Mouse (Mus musculus): ENCODE data around the gene Hexb.

Gene Hexb

DNA sequence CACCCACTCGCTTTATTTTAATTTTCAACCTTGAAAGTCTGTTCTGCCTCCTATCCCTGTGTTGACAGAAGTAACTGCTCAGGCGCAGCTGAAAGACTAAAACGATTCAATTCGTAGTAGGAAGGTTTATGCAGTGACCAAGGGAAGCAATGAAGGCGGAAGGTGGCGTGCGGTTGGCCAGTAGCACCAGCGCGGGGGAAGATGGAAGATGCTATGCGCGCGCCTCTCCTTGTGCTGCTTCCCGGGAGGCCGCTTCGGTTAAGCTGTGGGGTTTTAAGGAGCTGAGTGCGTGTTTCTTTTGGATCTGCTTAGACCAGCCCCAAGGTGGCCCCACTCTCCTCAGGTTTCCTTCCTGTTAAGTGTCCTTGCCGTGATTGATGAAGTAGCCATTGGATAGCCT, 27.0 kb upstream of the Hexb start:
- in situ Hi-C loops (cut with MboI): loop anchor here (25.0 kb wide), 1 partner anchor 1037 kb away; the partner anchor contains the start of genes Ankra2 and Utp15

DNA sequence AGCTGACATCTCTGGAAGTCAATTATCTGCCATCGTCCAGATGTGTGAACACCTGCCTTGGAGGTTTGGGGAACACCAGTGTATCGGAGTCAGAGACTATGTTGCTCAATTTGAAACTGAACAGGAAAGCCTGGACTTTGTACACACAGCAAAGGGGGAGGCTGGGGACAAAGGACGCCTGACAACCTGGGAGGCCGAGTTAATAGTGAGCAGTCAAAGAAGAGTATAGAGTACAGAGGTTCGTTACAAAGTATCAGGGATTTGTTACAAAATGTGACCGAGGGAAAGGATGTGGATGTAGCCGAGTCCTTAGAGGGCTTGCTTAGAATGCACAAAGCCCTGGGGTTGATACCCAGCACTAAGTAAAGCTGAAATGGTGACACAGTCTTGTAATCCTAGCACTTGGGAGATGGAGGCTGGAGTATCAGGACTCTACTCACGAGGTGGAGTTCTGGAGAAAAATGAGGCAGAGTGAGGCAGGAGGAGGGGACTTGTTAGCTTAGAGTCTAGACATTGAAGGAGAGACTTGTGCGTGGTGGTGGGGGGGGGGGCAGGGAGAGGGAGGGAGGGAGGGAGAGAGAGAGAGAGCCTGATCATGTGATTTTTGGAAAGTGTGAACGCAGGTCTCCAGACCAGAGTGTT, 26.3 kb upstream of the Hexb start:
- in situ Hi-C loops (cut with MboI): no loop called here

DNA sequence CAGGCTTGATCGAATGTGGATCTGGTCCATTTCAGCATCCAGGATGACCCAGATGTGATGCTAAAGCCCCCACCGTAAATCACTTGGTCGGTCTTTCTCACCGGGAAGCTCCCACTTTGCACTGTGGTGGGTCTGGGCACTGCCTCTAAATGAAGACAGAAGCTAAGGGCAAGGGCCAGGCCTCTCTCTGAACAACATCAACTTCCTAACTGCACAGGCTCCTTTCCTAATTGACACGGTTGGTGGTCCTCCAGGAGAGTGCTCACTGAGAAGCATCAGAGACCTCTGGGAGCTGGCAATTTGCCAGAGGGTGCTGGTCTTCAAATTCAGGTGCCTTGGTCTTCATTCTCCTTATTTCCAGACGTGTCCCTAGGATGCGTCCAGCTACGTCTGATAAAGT, 25.7 kb upstream of the Hexb start:
- in situ Hi-C loops (cut with MboI): no loop called here

DNA sequence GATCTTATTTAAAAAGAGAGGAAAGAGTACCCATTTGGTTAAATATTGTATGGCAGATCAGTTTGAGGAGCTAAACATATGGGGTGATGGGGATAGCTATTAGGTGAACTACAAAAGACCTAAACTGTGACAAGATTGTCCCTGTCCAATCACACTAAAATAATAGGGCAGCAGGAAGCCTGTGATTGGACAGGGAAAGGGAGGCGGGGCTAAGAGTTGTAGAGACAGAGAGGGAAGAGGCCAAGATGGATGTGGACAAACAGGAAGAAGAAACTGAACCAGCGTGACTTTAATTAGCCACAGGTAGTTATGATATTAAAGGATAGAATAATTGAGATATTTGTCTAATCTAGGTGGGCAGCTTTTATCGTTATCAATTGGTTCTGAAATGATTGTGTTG, 21.9 kb upstream of the Hexb start:
- in situ Hi-C loops (cut with MboI): no loop called here

DNA sequence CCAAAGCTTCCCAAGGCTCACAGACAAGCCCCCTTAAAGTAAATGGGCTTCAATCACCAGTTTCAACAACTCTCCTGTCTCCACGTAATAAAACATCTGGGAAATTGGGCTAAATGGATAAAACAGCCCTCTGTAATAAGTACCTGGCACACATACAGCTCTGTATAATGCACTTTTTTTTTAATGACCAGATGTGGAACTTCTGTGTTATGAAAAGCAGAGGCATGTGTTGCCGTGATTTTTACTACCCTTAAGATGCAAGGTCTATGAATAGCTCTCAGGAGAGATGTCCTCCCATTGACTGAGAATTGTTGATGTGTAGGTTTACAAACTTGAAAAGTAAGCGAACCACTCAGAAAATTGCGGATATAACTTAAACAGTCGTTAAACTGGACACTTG, 18.0 kb upstream of the Hexb start:
- in situ Hi-C loops (cut with MboI): no loop called here

DNA sequence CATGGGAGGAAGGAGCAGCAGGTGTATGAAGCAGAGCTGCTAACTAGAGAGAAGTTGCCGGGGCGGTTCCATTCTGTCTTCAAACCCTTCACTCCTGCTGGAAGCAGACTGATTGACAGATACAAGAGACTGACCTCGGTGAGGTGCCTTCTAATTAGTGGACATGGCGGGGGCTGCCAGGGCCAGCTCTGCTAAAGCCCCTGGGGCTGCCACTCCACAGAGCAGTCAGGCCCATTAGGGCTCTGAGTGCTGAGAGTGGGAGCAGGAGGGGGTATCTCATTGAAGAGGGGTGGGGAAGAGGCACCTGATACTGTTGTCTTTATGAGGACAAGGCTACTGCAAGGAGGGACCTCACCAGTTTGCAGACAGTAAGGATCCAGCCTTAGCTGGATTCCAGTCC, 17.4 kb upstream of the Hexb start:
- in situ Hi-C loops (cut with MboI): no loop called here

DNA sequence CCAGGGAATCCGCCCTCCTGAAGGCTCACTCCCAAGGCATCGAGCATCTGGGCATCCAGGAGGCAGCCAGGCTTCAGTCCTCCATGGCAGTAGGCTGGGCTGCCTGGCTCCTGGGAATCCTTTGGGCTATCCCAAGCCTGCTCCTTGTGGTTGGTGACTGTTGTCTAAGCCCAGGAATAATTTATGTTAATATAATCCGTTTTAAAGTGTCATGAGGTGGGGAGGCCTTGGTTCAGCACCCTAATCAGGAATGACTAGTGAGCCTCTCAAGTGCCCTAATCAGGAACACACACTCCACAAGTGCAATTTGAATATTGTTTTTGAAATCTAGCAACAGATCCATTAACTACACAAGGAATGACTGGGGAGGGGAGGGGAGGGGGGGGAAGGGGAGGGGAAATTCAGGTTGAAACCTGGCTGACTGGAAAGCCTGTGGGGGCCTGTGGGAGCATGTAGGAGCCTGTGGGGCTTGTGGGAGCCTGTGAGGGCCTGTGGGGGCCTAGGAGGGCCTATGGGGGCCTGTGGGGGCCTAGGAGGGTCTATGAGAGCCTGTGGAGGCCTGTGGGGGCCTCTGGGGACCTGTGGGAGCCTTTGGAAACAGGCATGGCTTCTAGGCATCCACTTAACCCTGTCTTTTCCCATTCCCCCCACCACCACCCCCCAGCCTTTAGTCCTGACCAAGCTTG, 16.6 kb upstream of the Hexb start:
- in situ Hi-C loops (cut with MboI): no loop called here

DNA sequence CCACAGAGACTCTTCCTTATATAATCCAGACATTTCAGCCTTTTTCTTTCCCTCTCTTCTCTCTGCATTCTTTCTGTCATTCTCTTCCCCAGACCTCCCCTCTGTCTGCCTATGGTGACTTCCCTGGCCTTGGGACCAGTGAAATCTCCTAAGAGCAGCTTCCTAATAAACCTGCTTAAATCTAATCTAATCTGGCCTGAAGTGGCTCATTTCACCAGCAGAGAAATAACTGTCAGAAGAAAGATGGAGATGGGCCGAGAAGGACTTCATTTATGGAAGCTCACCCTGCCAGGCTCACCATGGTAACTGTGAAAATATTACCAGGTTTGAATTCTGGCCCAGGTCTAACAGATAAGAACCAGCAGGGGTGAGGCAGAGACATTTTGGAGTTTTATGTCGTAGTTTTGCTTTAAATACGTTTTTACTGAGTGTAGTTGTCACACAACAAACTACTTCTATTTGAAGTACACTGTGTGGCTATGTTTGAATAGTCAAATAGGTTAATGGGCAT, 10.4 kb upstream of the Hexb start:
- in situ Hi-C loops (cut with MboI): no loop called here

DNA sequence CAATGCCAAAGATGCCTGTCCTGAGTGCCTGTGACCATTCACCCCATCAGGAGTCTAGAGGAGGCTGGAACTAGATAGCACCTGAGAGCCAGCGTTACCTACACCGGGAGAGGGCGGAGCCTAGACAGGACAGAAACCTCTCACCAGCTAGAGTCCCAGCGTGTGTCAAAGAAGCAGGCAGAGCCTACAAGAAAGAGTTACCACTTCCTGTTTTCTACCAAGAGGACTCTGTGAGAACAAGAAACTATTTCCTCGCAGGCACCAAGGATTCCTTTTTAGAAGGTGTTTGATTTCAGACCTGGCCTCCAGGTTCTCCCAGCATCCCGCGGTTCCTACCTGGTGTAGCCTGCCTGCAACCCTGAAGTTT, 9.9 kb upstream of the Hexb start:
- in situ Hi-C loops (cut with MboI): no loop called here

DNA sequence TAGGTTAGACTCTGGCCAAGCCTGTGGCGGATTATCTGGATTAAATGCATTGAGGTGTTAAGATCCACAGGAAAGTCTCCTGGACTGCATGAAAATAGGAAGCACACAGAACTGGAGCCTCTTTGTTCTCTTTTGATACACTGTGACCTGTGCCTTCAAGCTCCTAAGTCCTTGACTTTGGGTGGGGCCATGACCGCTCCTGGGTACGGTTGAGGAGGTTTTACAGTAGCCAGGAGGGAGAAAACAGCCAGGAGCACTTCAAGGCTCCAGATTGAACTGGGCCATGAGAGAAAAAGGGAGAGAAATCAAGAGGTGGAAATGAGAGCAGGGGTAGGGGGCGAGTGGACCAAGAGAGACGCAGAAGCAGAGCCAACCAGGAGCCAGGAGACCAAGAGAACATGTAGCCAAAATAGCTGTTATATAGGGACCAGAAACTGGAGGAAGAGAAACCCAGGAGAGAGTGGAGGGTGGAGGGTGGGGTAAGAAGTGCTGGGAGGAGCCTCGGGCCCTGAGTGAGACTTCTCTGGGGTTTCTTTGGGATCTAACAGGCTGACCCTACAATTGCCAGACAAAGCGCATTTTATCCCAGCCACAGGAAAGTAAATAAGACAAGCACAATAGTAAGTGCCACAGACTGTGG, 9.4 kb upstream of the Hexb start:
- in situ Hi-C loops (cut with MboI): no loop called here

DNA sequence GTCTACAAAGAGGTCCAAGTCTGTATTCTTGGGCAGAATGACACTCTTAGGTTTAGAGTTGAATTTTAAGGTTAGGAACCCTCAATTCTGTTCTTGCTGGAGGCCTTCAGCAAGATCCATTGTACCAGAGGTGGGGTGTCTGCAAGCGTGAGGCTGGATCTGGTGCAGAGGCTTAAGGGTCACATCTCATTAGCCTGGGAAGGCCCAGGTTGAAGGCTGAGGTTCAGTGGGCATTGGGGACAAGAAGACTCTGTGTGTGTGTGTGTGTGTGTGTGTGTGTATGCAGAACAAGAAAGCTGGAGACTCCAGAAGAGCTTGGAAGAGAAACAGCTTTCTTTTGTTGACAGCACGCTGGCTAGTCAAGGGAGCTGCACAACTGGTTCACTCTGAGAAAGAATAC, 7.9 kb upstream of the Hexb start:
- in situ Hi-C loops (cut with MboI): no loop called here

DNA sequence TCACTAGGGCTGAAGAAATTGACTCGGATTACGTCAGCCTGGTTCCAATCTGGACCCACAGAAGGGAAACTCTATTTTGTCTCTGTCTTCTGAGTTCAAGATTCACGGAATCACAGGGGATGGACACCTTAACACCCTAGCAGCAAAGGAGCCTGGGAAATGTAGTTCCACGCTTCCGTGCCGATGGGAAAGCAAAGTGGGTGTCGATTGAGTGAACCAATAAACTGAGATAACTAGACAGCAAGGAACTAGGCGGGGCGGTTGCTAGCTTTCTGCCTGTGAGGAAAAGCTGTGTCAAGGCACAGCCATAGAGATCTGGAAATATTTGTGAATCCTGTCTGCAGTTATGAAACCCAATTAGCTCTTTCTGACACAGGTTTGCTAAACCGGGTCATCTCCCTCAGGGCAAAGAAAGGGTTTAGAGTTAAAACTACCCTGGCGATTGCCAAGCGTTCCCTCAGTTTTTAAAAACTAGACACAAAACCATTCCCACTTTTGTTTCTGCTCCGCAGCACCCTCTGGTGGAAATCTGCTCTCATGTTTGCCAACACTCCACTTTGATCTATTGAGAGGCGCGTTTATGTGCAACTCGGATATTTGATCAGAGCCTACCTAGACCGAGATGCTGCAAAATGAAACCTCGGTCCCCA, 7.0 kb upstream of the Hexb start:
- in situ Hi-C loops (cut with MboI): no loop called here

DNA sequence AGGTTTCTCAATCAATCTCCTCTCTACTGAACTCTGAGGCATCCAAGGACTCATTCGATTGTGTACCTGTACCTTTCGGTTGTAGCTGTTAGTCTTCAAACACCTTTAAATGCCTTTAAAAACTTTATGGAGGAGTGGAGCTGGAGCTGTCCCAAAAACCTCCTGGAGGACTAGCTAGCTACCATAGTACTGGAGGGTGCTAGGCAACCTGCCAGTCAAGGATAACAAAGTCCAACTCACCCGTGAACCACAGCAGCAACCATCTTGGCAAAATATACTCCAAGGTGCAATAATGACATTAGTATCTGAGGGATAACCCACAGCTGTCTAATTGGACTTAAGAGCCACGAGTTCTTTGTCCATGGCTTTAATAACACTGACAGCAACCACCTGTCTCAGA, 3.7 kb upstream of the Hexb start:
- in situ Hi-C loops (cut with MboI): no loop called here

DNA sequence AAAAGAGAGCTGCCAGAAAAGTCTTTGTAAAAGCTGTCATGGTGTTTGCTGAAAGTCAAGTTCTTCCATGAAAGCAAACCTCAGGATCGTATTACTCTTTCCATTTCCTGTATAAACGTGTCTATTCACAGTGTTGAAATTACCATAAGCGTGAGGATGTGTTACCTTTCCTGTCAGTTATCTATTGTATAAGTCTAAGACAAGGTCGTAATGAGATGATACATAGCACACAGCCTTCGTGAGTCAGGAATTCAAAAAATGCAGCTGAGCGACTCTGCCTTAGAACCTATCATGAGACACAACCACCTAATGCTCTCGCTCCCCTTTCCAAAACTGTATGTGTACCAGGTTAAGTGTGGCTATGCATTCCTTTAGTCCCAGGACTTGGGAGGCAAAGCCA, 2.9 kb upstream of the Hexb start:
- in situ Hi-C loops (cut with MboI): no loop called here

DNA sequence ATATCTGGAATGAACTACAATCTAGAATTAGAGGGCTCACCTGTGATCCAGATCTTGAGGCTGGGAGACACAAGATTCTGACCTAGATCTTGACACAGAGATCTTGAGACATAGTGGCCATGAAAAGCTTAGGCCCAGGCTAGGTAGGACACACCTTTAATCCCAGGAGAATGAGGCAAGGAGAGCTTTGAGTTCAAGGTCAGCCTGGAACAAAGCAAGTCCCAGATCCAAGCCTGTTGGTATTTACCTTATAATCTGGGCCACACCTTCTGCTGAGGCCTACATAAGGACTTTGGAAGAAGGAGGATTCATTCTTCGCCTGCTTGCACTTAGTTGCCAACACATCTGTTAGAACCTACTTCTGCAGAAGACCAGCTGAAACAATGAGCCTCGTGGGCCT, 966 bp upstream of the Hexb start:
- in situ Hi-C loops (cut with MboI): no loop called here

DNA sequence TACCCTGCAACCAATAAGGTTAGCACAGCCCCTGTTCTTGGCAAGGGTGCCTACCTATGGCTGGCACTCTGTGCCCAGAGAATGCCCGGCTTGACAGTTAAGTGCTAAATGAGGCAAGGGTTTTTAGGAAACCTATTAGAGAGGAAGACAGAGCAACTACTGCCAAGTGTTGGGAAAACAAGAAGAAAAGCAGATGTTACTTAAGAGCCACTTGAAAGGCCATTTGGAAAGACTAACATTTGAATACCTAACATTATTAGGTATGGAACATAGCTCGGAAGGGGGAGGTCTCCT, 1.3 kb downstream of the Hexb start:
- in situ Hi-C loops (cut with MboI): no loop called here

DNA sequence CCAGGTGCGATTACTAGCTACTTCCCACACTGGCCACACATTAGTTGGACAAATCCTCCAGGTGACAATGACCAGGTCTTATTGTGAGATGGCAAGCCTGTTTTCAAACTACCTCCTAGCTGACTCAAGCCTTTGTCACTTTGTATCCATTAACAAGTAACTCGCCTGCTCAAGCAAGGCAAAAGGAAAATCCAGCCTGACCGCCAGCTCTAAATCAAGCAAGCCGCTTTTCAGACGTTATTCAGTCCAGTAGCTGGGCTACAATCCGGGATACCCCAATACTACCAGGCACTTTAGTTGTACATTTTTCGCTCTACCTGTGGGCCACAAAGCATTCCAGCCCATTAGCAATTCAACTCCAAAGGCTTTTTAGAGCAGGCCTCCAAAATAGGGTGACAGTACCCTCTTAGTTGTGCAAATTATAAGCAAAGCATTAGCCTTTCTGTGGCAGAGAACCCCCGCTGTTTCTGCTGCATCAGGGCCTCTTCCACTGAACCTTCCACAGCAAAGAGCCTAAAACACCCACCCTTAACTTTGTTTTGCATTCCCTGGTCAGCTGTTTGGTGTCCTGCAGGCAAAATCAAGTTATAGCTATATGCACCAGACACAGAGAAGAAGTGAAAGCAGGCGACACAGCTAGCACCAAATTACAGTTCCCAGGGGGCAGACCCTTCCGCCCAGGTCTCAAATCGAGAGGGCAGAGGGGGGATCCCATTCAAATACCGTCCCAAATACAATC, 1.8 kb downstream of the Hexb start:
- in situ Hi-C loops (cut with MboI): no loop called here

DNA sequence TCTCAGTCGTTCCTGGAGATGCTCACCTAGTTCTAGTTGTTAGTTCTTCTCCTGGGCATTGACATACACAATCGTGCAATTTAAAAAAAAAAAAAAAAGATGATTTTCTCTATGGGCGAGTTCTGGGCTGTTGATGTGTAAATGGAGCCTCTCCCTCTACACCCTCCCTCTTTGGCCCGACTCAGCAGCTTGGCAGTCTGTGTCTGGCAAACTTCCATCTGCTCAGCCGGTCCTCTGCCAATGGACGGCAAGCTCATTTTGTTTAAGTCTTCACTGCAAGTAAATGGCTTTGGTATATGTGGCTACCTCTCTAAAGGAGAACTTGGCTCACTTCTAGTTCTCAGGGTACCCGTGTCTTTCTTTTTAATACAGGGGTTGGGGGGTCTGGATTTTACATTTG, 4.7 kb downstream of the Hexb start:
- in situ Hi-C loops (cut with MboI): no loop called here

DNA sequence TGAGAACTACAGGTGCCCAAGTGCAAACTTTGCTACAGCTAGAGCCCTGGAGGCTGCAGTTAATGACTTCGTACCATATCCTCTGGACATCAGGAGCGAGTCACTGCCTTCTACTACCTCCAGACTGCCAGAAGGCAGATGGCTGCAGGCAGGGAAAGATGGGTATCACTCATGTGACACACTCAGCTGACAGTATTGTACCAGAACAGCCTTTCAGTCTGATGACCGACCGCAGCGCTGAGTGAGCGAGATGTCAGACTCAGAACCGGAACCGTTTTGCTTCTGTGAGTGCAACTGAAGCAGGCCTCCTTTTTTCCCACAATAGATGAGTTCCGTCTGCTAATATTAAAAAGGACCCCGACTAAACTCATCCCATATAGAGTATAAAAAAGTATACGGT, 5.5 kb downstream of the Hexb start:
- in situ Hi-C loops (cut with MboI): no loop called here

DNA sequence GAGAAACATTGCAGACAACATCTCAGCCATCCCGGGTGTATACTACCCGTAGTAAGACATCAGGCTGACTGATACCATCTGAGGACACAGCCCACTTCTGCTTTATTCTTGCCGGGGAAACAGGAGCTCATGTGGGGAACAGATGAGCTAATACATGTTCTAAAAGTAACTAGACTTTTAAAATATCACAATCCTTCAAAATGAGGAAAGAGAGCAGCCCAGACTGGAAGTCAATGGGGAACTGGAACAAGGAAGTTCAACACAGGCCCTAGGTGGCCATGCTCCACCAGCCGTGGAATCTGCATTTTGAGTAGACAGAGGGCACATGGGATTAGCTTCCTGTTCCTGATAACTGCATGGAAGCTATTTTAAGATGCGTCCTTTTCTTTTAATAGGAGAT, 10.5 kb downstream of the Hexb start:
- in situ Hi-C loops (cut with MboI): no loop called here

DNA sequence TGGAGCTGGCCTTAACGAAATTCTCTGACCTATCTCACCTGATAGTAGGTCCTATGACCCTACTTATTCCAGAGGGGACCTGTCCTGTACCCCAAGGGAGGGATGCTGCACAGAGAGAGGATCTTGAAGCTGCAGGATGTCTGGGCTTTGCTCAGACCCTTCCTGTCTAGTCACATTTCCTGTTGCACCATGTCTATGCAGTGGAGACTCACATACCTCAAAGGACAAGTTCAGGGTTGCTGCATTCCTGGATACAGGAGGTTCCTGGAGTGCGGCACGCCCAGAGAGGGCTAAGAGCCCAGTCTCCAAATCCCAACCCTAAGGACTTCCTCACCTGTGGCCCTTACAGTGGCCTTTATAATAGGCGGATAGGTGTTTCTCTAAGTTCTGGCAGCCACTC, 11.8 kb downstream of the Hexb start:
- in situ Hi-C loops (cut with MboI): no loop called here

DNA sequence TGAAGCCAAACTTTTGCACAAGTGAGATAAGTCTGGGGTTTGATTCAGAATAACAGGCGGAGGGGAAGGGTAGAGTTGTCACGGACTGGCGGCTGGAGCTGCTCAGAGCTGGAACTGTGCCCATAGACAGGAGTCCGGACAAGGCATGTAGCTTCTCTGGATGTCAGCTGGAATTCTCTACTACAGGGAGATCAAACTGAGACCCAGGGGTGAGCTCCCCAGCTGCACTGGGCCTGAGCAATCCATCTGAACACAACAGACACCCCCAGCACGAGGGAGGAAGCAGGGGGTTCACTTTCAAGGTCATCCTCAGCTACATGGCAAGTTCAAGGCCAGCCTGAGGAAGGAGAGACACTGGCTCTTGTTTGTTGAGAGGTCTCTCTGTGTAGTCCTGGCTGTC, 13.5 kb downstream of the Hexb start:
- in situ Hi-C loops (cut with MboI): no loop called here
